Mouse (Mus musculus): ENCODE results near the gene Chchd6.

DNA sequence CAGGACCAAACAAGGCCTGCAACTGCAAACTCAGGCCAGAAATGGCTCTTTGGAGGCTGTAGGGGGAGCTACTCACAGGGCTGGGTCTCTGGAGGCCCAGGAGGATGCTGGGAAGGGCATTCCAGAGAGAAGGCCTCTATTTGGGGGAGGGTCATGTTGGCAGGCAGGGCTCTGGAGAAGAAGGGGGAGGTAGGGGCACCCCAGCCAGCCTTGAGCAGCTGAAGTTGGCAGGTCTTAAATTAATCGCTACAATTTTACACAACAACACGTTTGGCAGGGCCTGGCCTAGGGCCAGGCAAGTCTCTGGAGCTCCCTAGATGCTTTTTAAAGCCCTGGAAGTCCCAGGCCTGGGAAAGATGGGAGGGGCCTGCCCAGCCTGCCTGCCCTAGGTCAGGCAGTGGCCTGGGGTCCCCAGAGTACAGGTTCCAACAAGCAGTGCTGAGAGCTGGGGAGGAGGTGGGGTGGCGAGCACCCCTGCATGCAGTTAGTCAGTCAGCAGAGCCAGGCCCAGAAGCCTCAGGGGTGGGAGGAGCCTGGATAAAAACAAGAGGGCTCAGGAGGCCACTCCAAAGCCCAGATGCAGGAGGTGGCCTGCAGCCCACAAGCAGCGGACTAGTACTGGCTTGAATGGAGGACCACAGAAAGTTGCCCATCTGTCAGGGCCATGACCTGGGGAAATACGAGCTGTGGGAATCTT lies 243.9 kb downstream of the Chchd6 start:
- TF ChIP-seq GATA1 (IDR thresholded peaks at IDR 0.05; ENCODE audit: borderline replicate concordance, low read length) (no peak), FLI1 (IDR thresholded peaks at IDR 0.05; ENCODE audit: low read length) (no peak)

All from megakaryocyte, embryonic 14.5 days (primary cell).